Mouse (Mus musculus): ENCODE results near the gene Slc25a19.

Slc25a19 gene

GRCm38 (mm10) chr11:115616371-115616770 is 11.7 kb downstream of the Slc25a19 start:
- DNase-seq, result no peak

- no peak for DNase-seq
Observed at GRCm38 (mm10) chr11:115615875-115616274, 12.2 kb downstream of the Slc25a19 start.

- DNase-seq, result no peak
Observed at GRCm38 (mm10) chr11:115615108-115615825, 12.8 kb downstream of the Slc25a19 start.

GRCm38 (mm10) chr11:115614346-115615107 is 13.6 kb downstream of the Slc25a19 start:
- no peak for DNase-seq

- no peak for DNase-seq
Observed at GRCm38 (mm10) chr11:115613138-115613945, 14.8 kb downstream of the Slc25a19 start.

- peak; percentile 84 for DNase-seq
Observed at GRCm38 (mm10) chr11:115612410-115613137, 15.5 kb downstream of the Slc25a19 start, which contains the start of gene Mif4gd. TSS of gene Mif4gd (minus strand) at chr11:115612969.

GRCm38 (mm10) chr11:115612059-115612409 is 16.1 kb downstream of the Slc25a19 start:
- DNase-seq, result peak; percentile 58

- no peak for DNase-seq
Observed at GRCm38 (mm10) chr11:115611173-115611572, 16.9 kb downstream of the Slc25a19 start.

- DNase-seq, result no peak
Observed at GRCm38 (mm10) chr11:115609576-115609975, 18.5 kb downstream of the Slc25a19 start.

- DNase-seq, result peak; percentile 56
Observed at GRCm38 (mm10) chr11:115608421-115609399, 19.4 kb downstream of the Slc25a19 start.

GRCm38 (mm10) chr11:115606733-115607132 is 21.4 kb downstream of the Slc25a19 start:
- DNase-seq, result no peak

- DNase-seq, result no peak
Observed at GRCm38 (mm10) chr11:115604304-115604696, 23.8 kb downstream of the Slc25a19 start.

- peak; percentile 91 for DNase-seq
Observed at GRCm38 (mm10) chr11:115603476-115604303, 24.4 kb downstream of the Slc25a19 start, which contains the start of the genes Mrps7 and Gga3. TSS of gene Mrps7 (plus strand) at chr11:115603925. TSS of gene Gga3 (minus strand) at chr11:115604051.

- no peak for DNase-seq
Observed at GRCm38 (mm10) chr11:115603128-115603475, 25.0 kb downstream of the Slc25a19 start.

GRCm38 (mm10) chr11:115601174-115601573 is 26.9 kb downstream of the Slc25a19 start:
- no peak for DNase-seq

GRCm38 (mm10) chr11:115600743-115601142 is 27.4 kb downstream of the Slc25a19 start:
- no peak for DNase-seq

GRCm38 (mm10) chr11:115599722-115600121 is 28.4 kb downstream of the Slc25a19 start:
- DNase-seq, result no peak

- no peak for DNase-seq
Observed at GRCm38 (mm10) chr11:115598309-115598708, 29.8 kb downstream of the Slc25a19 start.

GRCm38 (mm10) chr11:115595209-115595608 is 32.9 kb downstream of the Slc25a19 start:
- no peak for DNase-seq

- no peak for DNase-seq
Observed at GRCm38 (mm10) chr11:115590526-115591075, 37.5 kb downstream of the Slc25a19 start.

Data from layer of hippocampus, adult 9-11 months (tissue).